Mouse (Mus musculus) limb, embryonic 14.5 days (tissue): ENCODE measurements around the gene Rcbtb2. TPM values are rescaled to one million over a fixed set of nuclear protein-coding genes. Genes with fewer than 3 reads are reported as not detected.
"Not testable (repeated sequence)": the region's sequence is repeated elsewhere in the genome, so short reads cannot be mapped to it uniquely, and the experiment has no call there.

ENCODE experiments used
- ATAC-seq: fragments of 200-750 bp; cut with Nextera tagmentation; 2 replicates; pipeline ENCODE4 v1.8.0; 2017; ENCODE audit warnings: low read depth, moderate number of reproducible peaks, moderate TSS enrichment; ENCODE audit not compliant: low FRiP score
- DNase-seq: peaks from one replicate; pipeline ENCODE4 v3.0.0-alpha.2; 2015; ENCODE audit warnings: low spot score
- H3K27ac ChIP-seq: fragments of 300-500 bp; sonication (generic); replicated peaks from 2 replicates; pipeline ENCODE4 v1.5.1; 2014; ENCODE audit warnings: low read depth, mild to moderate bottlenecking, low read length, moderate library complexity, mixed read lengths
- H3K27me3 ChIP-seq: fragments of 300-500 bp; sonication (generic); 2 replicates; pipeline ENCODE4 v1.6.1; 2014; ENCODE audit warnings: low read length, mixed read lengths; ENCODE audit not compliant: control insufficient read depth, insufficient read depth
- H3K36me3 ChIP-seq: fragments of 300-500 bp; sonication (generic); 2 replicates; pipeline ENCODE4 v1.6.1; 2014; ENCODE audit warnings: mild to moderate bottlenecking, low read length, moderate library complexity, mixed read lengths; ENCODE audit not compliant: control insufficient read depth, insufficient read depth
- H3K4me1 ChIP-seq: fragments of 300-500 bp; sonication (generic); 2 replicates; pipeline ENCODE4 v1.6.1; 2014; ENCODE audit warnings: antibody characterized with exemption, low read length, mixed read lengths; ENCODE audit not compliant: control insufficient read depth, insufficient read depth
- H3K4me2 ChIP-seq: fragments of 300-500 bp; sonication (generic); replicated peaks from 2 replicates; pipeline ENCODE4 v1.6.1; 2014; ENCODE audit warnings: low read depth, mild to moderate bottlenecking, low read length, moderate library complexity; ENCODE audit not compliant: severe bottlenecking
- H3K4me3 ChIP-seq: fragments of 300-500 bp; sonication (generic); replicated peaks from 2 replicates; pipeline ENCODE4 v1.5.1; 2014; ENCODE audit warnings: low read length
- H3K9ac ChIP-seq: fragments of 300-500 bp; sonication (generic); 2 replicates; pipeline ENCODE4 v1.6.1; 2014; ENCODE audit warnings: mild to moderate bottlenecking, low read depth, low read length, moderate library complexity; ENCODE audit not compliant: severe bottlenecking
- H3K9me3 ChIP-seq: fragments of 300-500 bp; sonication (generic); 2 replicates; pipeline ENCODE4 v1.6.1; 2016; ENCODE audit warnings: low read length; ENCODE audit not compliant: control insufficient read depth
- POLR2A ChIP-seq: fragments of 200-500 bp; IDR thresholded peaks from 2 replicates; pipeline ENCODE4 v1.8.0; 2012; ENCODE audit warnings: inconsistent platforms, mild to moderate bottlenecking, moderate library complexity, borderline replicate concordance; ENCODE audit not compliant: insufficient read depth, insufficient read length; ENCODE audit errors: extremely low read depth
- WGBS: fragments of 180-500 bp; shearing (Covaris S2); extraction: QIAGEN DNeasy Blood & Tissue Kit; methylation state at CpG from one replicate; pipeline ENCODE4 v1.1.7; 2014; 5-methylcytosine and 5-hydroxymethylcytosine counted together
- polyA plus RNA-seq, 2 experiments: library from polyadenylated mRNA; depleted of rRNA in 1 of 2; stranded (reverse) in 1 of 2; unstranded in 1 of 2; fragments of >200 nt; fragmentation: Nextera tagmentation in 1 of 2; extraction: Ambion mirVana in 1 of 2; gene quantifications; 2 replicates each; pipeline versions ENCODE4 v1.2.1 to v1.2.3; 2012 to 2014

The Rcbtb2 gene
- polyA plus RNA-seq, 2 experiments, result 87.0 to 98.8 TPM

DNA sequence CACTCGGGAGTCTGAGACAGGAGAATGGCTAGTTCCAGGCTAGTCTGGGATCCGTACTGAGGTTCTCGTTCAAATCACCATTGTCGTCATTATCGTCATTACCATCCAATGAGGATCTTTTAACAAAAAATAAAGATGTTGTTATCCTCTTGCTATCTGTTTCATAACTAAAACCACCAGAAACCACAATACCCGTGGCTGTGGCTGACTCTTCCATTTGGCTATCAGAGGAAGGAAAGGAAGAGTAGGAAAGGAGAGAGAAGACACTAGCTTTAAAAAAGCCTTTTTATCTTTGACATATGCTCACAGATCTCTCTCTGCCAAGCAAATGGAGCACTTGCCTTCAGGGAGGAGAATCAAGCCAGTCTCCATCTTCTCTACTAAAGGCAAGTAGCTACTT, 14.9 kb upstream of the Rcbtb2 start:
- no peak for ATAC-seq
- H3K4me2 ChIP-seq, result no peak overlapping the region
- no peak overlapping the region for H3K9ac ChIP-seq
- H3K27ac ChIP-seq, result no peak overlapping the region
- no peaks in the 10 kb centered on the region for H3K36me3 ChIP-seq
- no peak overlapping the region for H3K4me3 ChIP-seq
- no peaks in the 10 kb centered on the region for H3K9me3 ChIP-seq
- no peak for DNase-seq
- TF ChIP-seq POLR2A, result no peak
- no peaks in the 10 kb centered on the region for H3K27me3 ChIP-seq
- H3K4me1 ChIP-seq, result peaks cover 9% of the 10 kb centered on the region
- WGBS, result 86% methylated on average over 6 of the region's 6 CpGs

DNA sequence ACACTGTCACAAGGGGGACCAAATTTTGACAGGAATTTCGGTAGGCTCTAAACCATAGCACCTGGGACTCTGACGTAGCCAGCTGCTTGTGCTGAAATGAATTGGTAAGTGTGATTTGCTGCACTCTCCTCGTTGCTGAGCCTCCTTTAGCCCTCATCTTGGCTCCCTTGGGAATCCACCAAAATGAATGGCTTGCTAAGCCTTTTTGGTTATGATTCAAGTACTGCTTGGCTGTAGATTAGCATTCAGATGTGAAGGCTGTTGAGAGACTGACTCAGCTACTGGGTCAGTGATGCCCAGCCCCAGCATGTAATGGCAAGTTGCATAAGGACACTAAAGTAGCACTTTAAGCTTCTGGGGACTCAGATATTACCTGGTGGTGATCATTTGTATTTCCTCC, 12.2 kb upstream of the Rcbtb2 start:
- ATAC-seq, result no peak

DNA sequence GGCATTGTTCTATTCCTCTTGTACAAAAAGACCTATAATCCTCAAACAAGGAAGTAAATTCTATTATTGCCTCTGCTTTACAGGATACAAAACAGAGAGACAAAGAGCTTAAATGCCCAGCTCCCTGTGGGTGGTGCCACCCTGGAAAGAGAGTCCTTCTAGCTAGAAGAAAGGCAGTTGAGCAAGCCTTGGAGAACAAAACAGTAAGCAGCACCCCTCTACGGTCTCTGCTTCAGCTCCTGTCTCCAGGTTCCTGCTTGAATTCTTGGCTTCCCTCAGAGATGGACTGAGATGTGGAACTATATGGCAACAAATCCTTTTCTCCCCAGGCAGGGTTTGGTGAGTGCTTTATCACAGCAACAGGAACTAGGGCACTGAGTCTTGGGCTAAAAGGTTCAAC, 11.7 kb upstream of the Rcbtb2 start:
- Histone ChIP-seq H3K27me3 (no peaks in the 10 kb centered on the region), H3K9me3 (no peaks in the 10 kb centered on the region), H3K4me3 (no peak overlapping the region), H3K4me2 (no peak overlapping the region), H3K4me1 (peaks cover 9% of the 10 kb centered on the region), H3K27ac (no peak overlapping the region), H3K9ac (no peak overlapping the region), H3K36me3 (no peaks in the 10 kb centered on the region)
- ATAC-seq (no peak), DNase-seq (no peak)
- 72% methylated on average over 1 of the region's 1 CpGs for WGBS
- TF ChIP-seq POLR2A, result no peak

More for the DNA sequence above, 12.2 kb upstream of the Rcbtb2 start:
- no peaks in the 10 kb centered on the region for H3K27me3 ChIP-seq
- H3K27ac ChIP-seq, result no peak overlapping the region
- no peak overlapping the region for H3K4me3 ChIP-seq
- WGBS, result 47% methylated on average over 3 of the region's 3 CpGs
- no peaks in the 10 kb centered on the region for H3K36me3 ChIP-seq
- no peak overlapping the region for H3K9ac ChIP-seq
- no peaks in the 10 kb centered on the region for H3K9me3 ChIP-seq
- no peak overlapping the region for H3K4me2 ChIP-seq
- peaks cover 9% of the 10 kb centered on the region for H3K4me1 ChIP-seq
- no peak for DNase-seq
- no peak for TF ChIP-seq POLR2A

- Histone ChIP-seq H3K36me3 (no peaks in the 10 kb centered on the region), H3K9ac (no peak overlapping the region), H3K9me3 (no peaks in the 10 kb centered on the region), H3K4me1 (peaks cover 4% of the 10 kb centered on the region; the same call in 1 of the 2 replicates), H3K27me3 (no peaks in the 10 kb centered on the region), H3K4me2 (no peak overlapping the region), H3K4me3 (no peak overlapping the region), H3K27ac (no peak overlapping the region)
- no peak for TF ChIP-seq POLR2A
- no peak for DNase-seq
- 59% methylated on average over 12 of the region's 12 CpGs for WGBS
- ATAC-seq, result no peak
Observed at GRCm38 (mm10) chr14:73112186-73112840, 10.5 kb upstream of the Rcbtb2 start.

DNA sequence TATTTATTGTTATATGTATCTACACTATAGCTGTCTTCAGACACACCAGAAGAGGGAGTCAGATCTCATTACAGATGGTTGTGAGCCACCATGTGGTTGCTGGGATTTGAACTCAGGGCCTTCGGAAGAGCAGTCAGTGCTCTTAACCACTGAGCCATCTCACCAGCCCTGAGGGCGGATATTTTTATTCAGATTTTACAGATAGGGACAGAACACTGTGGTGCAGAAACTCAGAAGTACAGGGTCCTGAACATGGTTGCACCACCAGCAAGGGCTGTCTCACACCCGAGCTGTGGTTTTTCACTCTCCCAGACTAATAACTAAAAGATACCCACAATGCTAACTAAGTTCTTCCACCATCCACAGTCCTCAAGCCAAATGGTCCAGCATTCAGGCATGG, 7.9 kb upstream of the Rcbtb2 start:
- not testable (repeated sequence) for H3K27ac ChIP-seq, H3K9me3 ChIP-seq, H3K4me2 ChIP-seq, H3K9ac ChIP-seq, H3K36me3 ChIP-seq, DNase-seq, H3K27me3 ChIP-seq, ATAC-seq, H3K4me3 ChIP-seq
- 89% methylated on average over 3 of the region's 3 CpGs for WGBS
- peaks cover 15% of the 10 kb centered on the region for H3K4me1 ChIP-seq

- no peak overlapping the region for H3K27ac ChIP-seq
- DNase-seq (no peak), ATAC-seq (no peak)
- H3K4me3 ChIP-seq, result no peak overlapping the region
- no peaks in the 10 kb centered on the region for H3K9me3 ChIP-seq
- H3K4me2 ChIP-seq, result no peak overlapping the region
- H3K36me3 ChIP-seq, result no peaks in the 10 kb centered on the region
- no peak for TF ChIP-seq POLR2A
- H3K4me1 ChIP-seq, result peaks cover 15% of the 10 kb centered on the region
- WGBS, result 70% methylated on average over 2 of the region's 2 CpGs
- H3K9ac ChIP-seq, result no peak overlapping the region
- no peaks in the 10 kb centered on the region for H3K27me3 ChIP-seq
Observed at GRCm38 (mm10) chr14:73116301-73116700, 6.5 kb upstream of the Rcbtb2 start.
